Mouse (Mus musculus): ENCODE data around the gene Epb41l4b. TPM values are rescaled to one million over a fixed set of nuclear protein-coding genes. Genes with fewer than 3 reads are reported as not detected.

Gene Epb41l4b
- polyA plus RNA-seq, 1 experiment from 2014 or later: 3.8 TPM

- no peaks in the 10 kb centered on the region; the same call in 1 of the 2 replicates for H3K4me1 ChIP-seq (replicated peaks; ENCODE audit: control insufficient read depth, insufficient read depth, low read length)
- H3K36me3 ChIP-seq (replicated peaks; ENCODE audit: control insufficient read depth, insufficient read depth): no peaks in the 10 kb centered on the region
- no peaks in the 10 kb centered on the region for H3K27me3 ChIP-seq (ENCODE audit: control insufficient read depth, insufficient read depth, low read length)
- 0 out of 2 replicates have a peak, but pooled peaks cover 7% of the 10 kb centered on the region for H3K9me3 ChIP-seq (ENCODE audit: control insufficient read depth, low read length)
- H3K4me3 ChIP-seq (replicated peaks; ENCODE audit: low read length): no peak overlapping the region
- no peak overlapping the region for H3K4me2 ChIP-seq (replicated peaks)
- 95% methylated on average over 4 of the region's 4 CpGs for WGBS
- H3K27ac ChIP-seq: no peak overlapping the region
- ATAC-seq (ENCODE audit: low FRiP score) (no peak), DNase-seq (ENCODE audit: low spot score) (no peak)
- H3K9ac ChIP-seq: no peak overlapping the region
Observed at GRCm38 (mm10) chr4:57041211-57041610, 102.0 kb downstream of the Epb41l4b start.

DNA sequence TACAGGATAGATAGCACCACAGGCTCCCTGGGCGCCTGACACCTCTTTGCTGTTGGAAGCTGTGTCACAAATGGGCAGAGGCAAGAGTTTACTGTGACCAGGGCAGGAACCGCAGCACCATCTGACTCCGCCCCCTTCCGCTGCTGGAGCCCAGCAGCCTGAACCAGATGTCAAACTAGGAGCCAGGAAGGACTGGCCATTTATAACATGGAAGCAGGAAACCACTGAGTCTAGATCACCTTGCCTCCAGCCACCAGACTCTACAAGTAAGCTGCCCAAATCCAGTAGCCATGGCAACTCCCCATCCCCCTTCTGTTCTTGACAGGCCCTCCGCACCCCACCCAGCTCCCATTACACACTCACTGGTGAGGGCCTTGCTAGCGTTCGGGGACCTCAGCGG is 102.8 kb downstream of the Epb41l4b start:
- no peak overlapping the region for H3K4me2 ChIP-seq (replicated peaks)
- no peaks in the 10 kb centered on the region; the same call in 1 of the 2 replicates for H3K4me1 ChIP-seq (replicated peaks; ENCODE audit: control insufficient read depth, insufficient read depth, low read length)
- H3K9ac ChIP-seq: no peak overlapping the region
- DNase-seq (ENCODE audit: low spot score) (no peak), ATAC-seq (ENCODE audit: low FRiP score) (no peak)
- no peak overlapping the region for H3K4me3 ChIP-seq (replicated peaks; ENCODE audit: low read length)
- H3K27ac ChIP-seq: no peak overlapping the region
- 0 out of 2 replicates have a peak, but pooled peaks cover 7% of the 10 kb centered on the region for H3K9me3 ChIP-seq (ENCODE audit: control insufficient read depth, low read length)
- no peaks in the 10 kb centered on the region for H3K36me3 ChIP-seq (replicated peaks; ENCODE audit: control insufficient read depth, insufficient read depth)
- WGBS: 76% methylated on average over 8 of the region's 8 CpGs
- H3K27me3 ChIP-seq (ENCODE audit: control insufficient read depth, insufficient read depth, low read length): no peaks in the 10 kb centered on the region

GRCm38 (mm10) chr4:57039127-57040031 is 103.9 kb downstream of the Epb41l4b start:
- H3K4me1 ChIP-seq (replicated peaks; ENCODE audit: control insufficient read depth, insufficient read depth, low read length): no peaks in the 10 kb centered on the region; the same call in 1 of the 2 replicates
- no peaks in the 10 kb centered on the region for H3K27me3 ChIP-seq (ENCODE audit: control insufficient read depth, insufficient read depth, low read length)
- DNase-seq (ENCODE audit: low spot score) (peak; percentile 65), ATAC-seq (ENCODE audit: low FRiP score) (peak; percentile 83)
- 0 out of 2 replicates have a peak, but pooled peaks cover 2% of the 10 kb centered on the region for H3K9me3 ChIP-seq (ENCODE audit: control insufficient read depth, low read length)
- peak overlapping the region; percentile 53 for H3K4me2 ChIP-seq (replicated peaks)
- peak overlapping the region; percentile 30 for H3K9ac ChIP-seq
- peak overlapping the region; percentile 16 for H3K4me3 ChIP-seq (replicated peaks; ENCODE audit: low read length)
- 8% methylated on average over 22 of the region's 23 CpGs for WGBS
- H3K36me3 ChIP-seq (replicated peaks; ENCODE audit: control insufficient read depth, insufficient read depth): no peaks in the 10 kb centered on the region
- H3K27ac ChIP-seq: peak overlapping the region; percentile 58

DNA sequence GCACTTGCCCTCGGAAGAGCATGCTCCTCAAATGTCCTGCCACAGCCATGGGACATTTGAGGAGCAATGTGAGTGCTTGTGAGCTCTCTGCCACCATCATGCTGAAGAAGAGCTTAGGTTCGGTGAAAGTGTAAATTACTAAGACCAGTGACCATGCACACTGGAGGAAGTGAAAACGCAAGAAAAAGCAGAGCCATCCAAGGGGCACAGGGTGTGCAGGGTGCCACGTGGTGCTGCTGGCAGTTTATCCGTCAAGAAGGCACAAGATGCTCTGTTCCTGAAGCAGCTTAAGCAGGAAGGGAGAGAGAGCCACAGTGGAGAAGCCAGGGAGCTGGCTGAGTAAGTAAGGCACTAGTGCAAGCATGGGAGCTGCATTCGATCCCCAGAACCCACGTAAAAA is 105.7 kb downstream of the Epb41l4b start:
- Histone ChIP-seq H3K4me3 (replicated peaks; ENCODE audit: low read length) (no peak overlapping the region), H3K27ac (no peak overlapping the region), H3K36me3 (replicated peaks; ENCODE audit: control insufficient read depth, insufficient read depth) (no peaks in the 10 kb centered on the region), H3K9me3 (ENCODE audit: control insufficient read depth, low read length) (no peaks in the 10 kb centered on the region), H3K27me3 (ENCODE audit: control insufficient read depth, insufficient read depth, low read length) (no peaks in the 10 kb centered on the region), H3K4me1 (replicated peaks; ENCODE audit: control insufficient read depth, insufficient read depth, low read length) (no peaks in the 10 kb centered on the region; the same call in 1 of the 2 replicates), H3K4me2 (replicated peaks) (no peak overlapping the region), H3K9ac (no peak overlapping the region)
- 77% methylated on average over 7 of the region's 7 CpGs for WGBS
- DNase-seq (ENCODE audit: low spot score) (no peak), ATAC-seq (ENCODE audit: low FRiP score) (no peak)

DNA sequence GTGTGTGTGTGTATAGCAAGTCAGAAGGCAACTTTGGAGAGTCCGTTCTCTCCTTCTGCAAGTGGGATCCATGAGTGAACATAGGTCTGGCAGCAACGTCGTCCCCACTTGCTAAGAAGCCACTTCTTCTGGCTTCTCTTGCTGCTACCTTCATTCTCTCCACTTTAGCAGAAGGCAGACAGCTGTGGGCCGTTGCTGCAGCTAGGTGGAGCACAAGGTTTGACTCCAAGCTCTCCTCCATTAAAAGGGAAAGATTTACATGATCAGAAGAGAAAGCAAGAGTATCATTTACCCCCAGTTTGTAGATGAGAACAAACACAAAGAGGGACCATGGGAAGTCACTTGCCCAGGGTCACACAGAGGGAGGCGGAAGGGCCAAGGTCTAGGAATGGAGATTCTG is 109.1 kb downstream of the Epb41l4b start:
- Histone ChIP-seq H3K36me3 (replicated peaks; ENCODE audit: control insufficient read depth, insufficient read depth) (no peaks in the 10 kb centered on the region; the same call in 1 of the 2 replicates), H3K4me3 (replicated peaks; ENCODE audit: low read length) (no peak overlapping the region), H3K9me3 (ENCODE audit: control insufficient read depth, low read length) (no peaks in the 10 kb centered on the region), H3K27me3 (ENCODE audit: control insufficient read depth, insufficient read depth, low read length) (no peaks in the 10 kb centered on the region), H3K4me1 (replicated peaks; ENCODE audit: control insufficient read depth, insufficient read depth, low read length) (no peaks in the 10 kb centered on the region; the same call in 1 of the 2 replicates), H3K9ac (no peak overlapping the region), H3K27ac (no peak overlapping the region), H3K4me2 (replicated peaks) (no peak overlapping the region)
- 83% methylated on average over 5 of the region's 5 CpGs for WGBS
- ATAC-seq (ENCODE audit: low FRiP score) (no peak), DNase-seq (ENCODE audit: low spot score) (no peak)

- no peak for DNase-seq (ENCODE audit: low spot score)
- H3K27me3 ChIP-seq (ENCODE audit: control insufficient read depth, insufficient read depth, low read length): no peaks in the 10 kb centered on the region
- H3K27ac ChIP-seq: no peak overlapping the region
- no peak overlapping the region for H3K4me2 ChIP-seq (replicated peaks)
- no peaks in the 10 kb centered on the region; the same call in 1 of the 2 replicates for H3K36me3 ChIP-seq (replicated peaks; ENCODE audit: control insufficient read depth, insufficient read depth)
- no peaks in the 10 kb centered on the region for H3K9me3 ChIP-seq (ENCODE audit: control insufficient read depth, low read length)
- H3K4me1 ChIP-seq (replicated peaks; ENCODE audit: control insufficient read depth, insufficient read depth, low read length): no peaks in the 10 kb centered on the region
- ATAC-seq (ENCODE audit: low FRiP score): no peak
- WGBS: 79% methylated on average over 4 of the region's 4 CpGs
- H3K9ac ChIP-seq: no peak overlapping the region
- no peak overlapping the region for H3K4me3 ChIP-seq (replicated peaks; ENCODE audit: low read length)
Observed at GRCm38 (mm10) chr4:57031440-57031839, 111.8 kb downstream of the Epb41l4b start.

GRCm38 (mm10) chr4:57027954-57028353 is 115.3 kb downstream of the Epb41l4b start:
- 59% methylated on average over 10 of the region's 10 CpGs for WGBS
- Histone ChIP-seq H3K4me2 (replicated peaks) (no peak overlapping the region), H3K36me3 (replicated peaks; ENCODE audit: control insufficient read depth, insufficient read depth) (no peaks in the 10 kb centered on the region; the same call in 1 of the 2 replicates), H3K9me3 (ENCODE audit: control insufficient read depth, low read length) (no peaks in the 10 kb centered on the region), H3K27ac (no peak overlapping the region), H3K9ac (no peak overlapping the region), H3K27me3 (ENCODE audit: control insufficient read depth, insufficient read depth, low read length) (no peaks in the 10 kb centered on the region), H3K4me3 (replicated peaks; ENCODE audit: low read length) (no peak overlapping the region), H3K4me1 (replicated peaks; ENCODE audit: control insufficient read depth, insufficient read depth, low read length) (no peaks in the 10 kb centered on the region)
- DNase-seq (ENCODE audit: low spot score): no peak
- no peak for ATAC-seq (ENCODE audit: low FRiP score)

- ATAC-seq (ENCODE audit: low FRiP score): no peak
- Histone ChIP-seq H3K9ac (no peak overlapping the region), H3K36me3 (replicated peaks; ENCODE audit: control insufficient read depth, insufficient read depth) (no peaks in the 10 kb centered on the region), H3K4me2 (replicated peaks) (no peak overlapping the region), H3K4me1 (replicated peaks; ENCODE audit: control insufficient read depth, insufficient read depth, low read length) (no peaks in the 10 kb centered on the region), H3K27me3 (ENCODE audit: control insufficient read depth, insufficient read depth, low read length) (no peaks in the 10 kb centered on the region), H3K4me3 (replicated peaks; ENCODE audit: low read length) (no peak overlapping the region), H3K9me3 (ENCODE audit: control insufficient read depth, low read length) (no peaks in the 10 kb centered on the region), H3K27ac (no peak overlapping the region)
- 66% methylated on average over 3 of the region's 3 CpGs for WGBS
- no peak for DNase-seq (ENCODE audit: low spot score)
Observed at GRCm38 (mm10) chr4:57023527-57023926, 119.7 kb downstream of the Epb41l4b start.

DNA sequence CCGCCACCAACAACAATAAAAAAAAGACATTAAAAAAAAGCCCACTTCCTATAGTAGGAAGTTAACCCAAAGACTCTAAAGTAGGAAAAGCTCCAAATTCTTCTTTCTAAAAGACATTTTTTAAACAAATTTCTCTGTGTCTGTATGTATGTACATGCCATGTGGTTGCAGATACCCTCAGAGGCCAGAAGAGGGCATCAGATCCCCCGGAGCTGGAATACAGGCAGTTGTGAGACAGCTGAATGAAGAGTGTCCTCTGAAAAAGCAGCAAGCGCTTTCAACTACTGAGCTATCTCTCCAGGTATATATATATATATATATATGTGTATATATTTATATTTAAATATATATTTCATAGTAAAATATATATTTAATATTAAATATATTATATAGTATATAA is 121.9 kb downstream of the Epb41l4b start:
- ATAC-seq (ENCODE audit: low FRiP score): no peak
- H3K4me1 ChIP-seq (replicated peaks; ENCODE audit: control insufficient read depth, insufficient read depth, low read length): no peaks in the 10 kb centered on the region
- no peak overlapping the region for H3K4me2 ChIP-seq (replicated peaks)
- no peak overlapping the region for H3K4me3 ChIP-seq (replicated peaks; ENCODE audit: low read length)
- DNase-seq (ENCODE audit: low spot score): no peak
- H3K27ac ChIP-seq: no peak overlapping the region
- no peaks in the 10 kb centered on the region for H3K9me3 ChIP-seq (ENCODE audit: control insufficient read depth, low read length)
- 87% methylated on average over 3 of the region's 3 CpGs for WGBS
- no peaks in the 10 kb centered on the region for H3K27me3 ChIP-seq (ENCODE audit: control insufficient read depth, insufficient read depth, low read length)
- no peak overlapping the region for H3K9ac ChIP-seq
- H3K36me3 ChIP-seq (replicated peaks; ENCODE audit: control insufficient read depth, insufficient read depth): no peaks in the 10 kb centered on the region

Data from hindbrain, embryonic 14.5 days (tissue).